Mouse (Mus musculus) G1E (cell line): ENCODE results near the gene Hoxb3.

Experiments
- CTCF ChIP-seq: IDR thresholded peaks from 2 replicates; pipeline ENCODE4 v1.5.1; 2012; ENCODE audit warnings: low read depth, low read length, inconsistent platforms, mixed read lengths
- GATA1 ChIP-seq: IDR thresholded peaks from 2 replicates; pipeline ENCODE4 v1.6.1; 2012; ENCODE audit warnings: borderline replicate concordance, low read length, inconsistent platforms, mixed read lengths
- TAL1 ChIP-seq: conservative IDR thresholded peaks from 2 replicates; pipeline ENCODE4 v1.6.1; 2012; ENCODE audit warnings: low read depth, low read length, inconsistent platforms, mixed read lengths

- TF ChIP-seq GATA1 (no peak), CTCF (no peak), TAL1 (no peak)
Observed at GRCm38 (mm10) chr11:96282795-96283430, 40.2 kb upstream of the Hoxb3 start.
